Mouse (Mus musculus) urinary bladder, postnatal 0 days (tissue): ENCODE measurements around the gene Mapkbp1. TPM values are rescaled to one million over a fixed set of nuclear protein-coding genes. Genes with fewer than 3 reads are reported as not detected.

Source experiments
- microRNA-seq: library from miRNA; unstranded; fragments of <30 nt; microRNA quantifications from one replicate; pipeline ENCODE4, GENCODE M21; 2016
- polyA plus RNA-seq: library from polyadenylated mRNA; unstranded; fragments of >200 nt; fragmentation: Nextera tagmentation; extraction: Ambion mirVana; gene quantifications from 2 replicates; pipeline ENCODE4 v1.2.1, GENCODE M21; 2015

Gene Mapkbp1
- 2.5 and 2.7 TPM in 2 replicates for polyA plus RNA-seq

DNA sequence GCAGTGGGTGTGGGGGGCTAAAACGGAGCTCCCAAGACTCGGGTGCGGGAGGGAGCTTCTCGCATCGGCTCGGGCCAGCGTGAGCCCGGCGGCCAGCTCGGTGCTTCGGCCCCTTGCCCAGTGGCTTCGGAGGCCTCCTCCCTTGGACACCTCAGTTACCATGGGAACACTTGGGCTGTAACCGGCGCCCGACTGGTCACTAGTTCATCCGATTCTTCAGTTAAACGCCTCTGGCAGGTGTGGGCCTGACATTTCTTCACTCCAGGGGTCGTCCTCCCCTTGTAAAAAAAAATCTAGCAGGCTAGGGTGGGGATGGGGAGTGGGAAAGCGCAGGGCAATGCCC lies at the start of gene Mapkbp1:
Gene Mapkbp1, plus strand, starts transcription at position 163 of the 343 bp plus-strand sequence.

DNA sequence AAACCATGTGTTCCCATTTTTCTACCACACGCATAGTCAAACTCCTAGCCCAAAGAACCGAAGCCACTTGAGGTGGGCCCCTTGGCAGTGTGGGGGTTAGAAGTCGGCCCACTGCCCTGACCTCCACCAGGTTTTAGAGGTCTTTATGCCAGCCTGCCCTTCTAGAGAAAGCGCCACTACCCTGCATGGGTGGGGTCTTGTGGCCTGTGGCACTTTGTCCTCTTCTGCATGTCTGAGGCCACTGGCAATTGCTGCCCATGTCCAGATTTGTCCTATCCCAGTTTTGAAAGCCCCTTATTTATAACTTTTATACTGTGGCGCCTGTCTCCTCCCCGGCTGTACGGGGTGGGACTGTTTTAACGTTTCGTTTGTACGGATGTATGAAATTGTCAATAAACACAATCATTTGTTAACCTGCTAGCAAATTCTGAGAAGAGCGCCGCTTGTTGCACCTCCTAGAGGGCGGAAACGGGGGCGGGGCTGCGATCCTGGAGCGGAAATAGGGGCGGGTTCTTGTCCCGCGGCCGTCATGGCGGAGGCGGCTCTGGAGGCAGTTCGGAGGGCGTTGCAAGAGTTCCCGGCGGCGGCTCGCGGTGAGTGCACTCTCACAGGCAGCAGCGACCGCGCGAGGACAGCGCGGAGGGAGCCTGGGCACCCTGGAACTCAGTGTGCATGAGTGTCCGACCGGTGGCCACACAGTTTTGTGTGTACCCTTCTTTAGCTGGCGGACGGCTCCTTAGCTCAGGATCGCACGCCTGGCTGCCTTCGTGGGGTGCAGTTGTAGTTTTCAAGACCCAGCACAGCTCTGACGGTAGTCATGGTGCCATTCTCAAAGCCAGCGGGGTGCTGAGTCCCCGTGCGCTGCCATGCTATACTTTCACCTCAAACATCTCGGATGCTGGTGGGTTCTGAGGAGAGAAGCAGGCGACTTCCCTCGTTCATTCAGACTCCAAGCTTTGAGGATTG lies 54.8 kb downstream of the Mapkbp1 start, which contains the start of the genes Jmjd7 and Gm28042:
Gene Jmjd7, plus strand, starts transcription at position 500 of the 966 bp plus-strand sequence.
Gene Gm28042, plus strand, starts transcription at position 510 of the 966 bp plus-strand sequence.

DNA sequence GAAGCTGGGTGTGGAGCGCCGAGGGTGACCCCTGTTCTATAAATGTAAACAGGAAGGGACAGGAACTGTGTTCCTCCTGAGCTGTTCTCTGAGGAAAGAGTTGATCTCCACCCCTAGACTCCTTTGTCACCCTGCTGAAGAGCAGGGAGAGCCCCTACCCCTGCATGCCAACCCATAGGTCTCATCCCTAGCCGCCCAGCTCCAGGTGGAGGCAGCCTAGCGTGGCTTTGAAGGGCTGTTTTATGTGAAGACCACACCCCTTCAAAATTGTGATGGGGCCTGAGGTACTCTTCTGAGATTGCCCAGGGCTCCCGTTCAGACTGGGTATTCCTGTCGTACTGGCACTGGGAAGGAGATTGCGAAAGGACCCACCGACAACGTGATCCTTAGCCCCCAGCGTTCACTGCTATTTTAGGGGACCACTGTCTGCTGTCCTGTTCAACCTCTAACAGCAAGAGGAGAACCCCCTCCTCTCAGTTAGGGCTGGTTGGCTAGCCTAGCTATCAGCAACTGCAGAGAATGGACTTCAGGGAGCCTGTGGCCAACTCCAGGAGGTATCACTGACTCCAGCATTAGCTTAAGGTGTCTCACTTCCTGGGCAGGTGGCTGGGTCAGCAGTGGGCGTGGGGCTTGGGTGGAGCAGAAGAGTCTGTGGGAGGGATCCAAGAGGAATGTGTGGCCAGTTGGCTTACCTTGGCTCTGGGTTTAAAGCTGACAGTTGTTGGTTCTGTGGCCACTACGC lies 60.4 kb downstream of the Mapkbp1 start, which contains the start of gene Pla2g4b:
Gene Pla2g4b, plus strand, starts transcription at position 692 of the 742 bp plus-strand sequence.

Small RNAs within 50 kb of the gene (microRNA-seq; reads per million reads assigned to microRNA genes)
- gene Mir7665, result not detected

Other genes starting within 250 kb of the Mapkbp1 start
- 0.19 TPM in 1 of 2 replicates, not detected in the other for gene Itpka, start 230.4 kb upstream of the Mapkbp1 start, polyA plus RNA-seq
- not detected in 2 replicates for gene Ltk, start 212.3 kb upstream of the Mapkbp1 start, polyA plus RNA-seq
- 10.5 and 10.8 TPM in 2 replicates for gene Rpap1, start 185.2 kb upstream of the Mapkbp1 start, polyA plus RNA-seq
- gene Tyro3, start 175.0 kb upstream of the Mapkbp1 start, polyA plus RNA-seq, result 17.5 and 18.9 TPM in 2 replicates
- 11.4 and 12.2 TPM in 2 replicates for gene Mga, start 75.5 kb upstream of the Mapkbp1 start, polyA plus RNA-seq
- 8.7 and 9.2 TPM in 2 replicates for gene Jmjd7, start 54.8 kb downstream of the Mapkbp1 start, polyA plus RNA-seq
- gene Gm28042, start 54.8 kb downstream of the Mapkbp1 start, polyA plus RNA-seq, result 0.37 and 0.80 TPM in 2 replicates
- 0.05 and 0.25 TPM in 2 replicates for gene Pla2g4b, start 60.7 kb downstream of the Mapkbp1 start, polyA plus RNA-seq
- gene Ehd4, start 181.9 kb downstream of the Mapkbp1 start, polyA plus RNA-seq, result 131 and 142 TPM in 2 replicates